Mouse (Mus musculus): ENCODE data around the gene Kcnh2.

The Kcnh2 gene

DNA sequence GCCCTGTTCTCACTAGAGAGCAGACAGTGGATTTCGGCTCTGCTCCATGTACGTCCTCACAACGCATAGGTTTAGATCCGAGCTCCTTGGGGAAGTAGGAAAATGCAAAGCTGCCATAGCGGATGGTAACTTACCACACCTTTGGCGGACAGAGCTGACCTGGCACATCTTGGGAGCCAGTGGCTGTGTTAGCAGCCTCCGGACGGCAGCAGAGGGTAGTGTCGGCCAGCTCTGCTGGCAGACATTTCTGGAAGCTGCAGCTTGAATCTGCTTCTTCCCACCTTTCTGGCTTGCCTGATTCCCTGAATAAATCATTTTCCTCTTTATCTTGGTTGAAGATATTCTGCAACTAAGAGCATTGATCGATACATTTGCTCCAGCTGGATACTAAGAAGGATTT, 73.2 kb downstream of the Kcnh2 start:
- in situ Hi-C loops (cut with MboI; ENCODE audit: unreplicated experiment in 2 of 2): no loop called here

- in situ Hi-C loops (cut with MboI; ENCODE audit: unreplicated experiment in 2 of 2): no loop called here
Measured at GRCm38 (mm10) chr5:24273683-24274621, 77.5 kb downstream of the Kcnh2 start.

- in situ Hi-C loops (cut with MboI; ENCODE audit: unreplicated experiment in 2 of 2): no loop called here
Measured at GRCm38 (mm10) chr5:24270941-24271340, 80.5 kb downstream of the Kcnh2 start.
